Mouse (Mus musculus) lung, postnatal 0 days (tissue): ENCODE measurements around the gene Glul.

ENCODE experiments used
- CTCF ChIP-seq: IDR thresholded peaks from 2 replicates; pipeline ENCODE4 v1.5.1; 2016; ENCODE audit warnings: antibody characterized with exemption, mild to moderate bottlenecking
- EP300 ChIP-seq: IDR thresholded peaks from 2 replicates; pipeline ENCODE4 v1.6.1; 2016; ENCODE audit warnings: antibody characterized with exemption, mild to moderate bottlenecking, control low read depth

GRCm38 (mm10) chr1:153900381-153900780, 637 bp downstream of the Glul start:
- TF ChIP-seq CTCF (no peak), EP300 (no peak)
